Mouse (Mus musculus): ENCODE results near the gene Kcmf1.

Gene Kcmf1

GRCm38 (mm10) chr6:72794870-72795269, 104.9 kb downstream of the Kcmf1 start:
- no peak for ATAC-seq (ENCODE audit: insufficient number of reproducible peaks, low FRiP score, low TSS enrichment)

- ATAC-seq (ENCODE audit: insufficient number of reproducible peaks, low FRiP score, low TSS enrichment): no peak
Observed at GRCm38 (mm10) chr6:72792641-72793040, 107.1 kb downstream of the Kcmf1 start.

Data from cerebellum, adult (tissue).